Mouse (Mus musculus) myocyte (in vitro differentiated cells): Measurements from ENCODE around the gene Rab6a. TPM values are rescaled to one million over a fixed set of nuclear protein-coding genes. Genes with fewer than 3 reads are reported as not detected.

Experiments
- H3K27me3 ChIP-seq: one replicate; pipeline ENCODE4 v1.6.1; 2011; ENCODE audit not compliant: control insufficient read depth, insufficient read depth, insufficient read length
- H3K36me3 ChIP-seq: one replicate; pipeline ENCODE4 v1.6.1; 2011; ENCODE audit not compliant: control insufficient read depth, insufficient read depth
- H3K4me2 ChIP-seq: one replicate; pipeline ENCODE4 v1.6.1; 2011; ENCODE audit warnings: low read depth, control low read depth
- H3K4me3 ChIP-seq: one replicate; pipeline ENCODE4 v1.5.1; 2011; ENCODE audit warnings: mild to moderate bottlenecking, control low read depth, moderate library complexity
- H3K79me2 ChIP-seq: one replicate; pipeline ENCODE4 v1.6.1; 2011; ENCODE audit not compliant: control insufficient read depth, insufficient read depth
- H3ac ChIP-seq: one replicate; pipeline ENCODE4 v1.6.1; 2011; ENCODE audit not compliant: control insufficient read depth, insufficient read length
- CEBPB ChIP-seq: IDR thresholded peaks from 2 replicates; pipeline ENCODE4 v1.6.1; 2011; ENCODE audit warnings: mild to moderate bottlenecking, moderate library complexity; ENCODE audit not compliant: poor library complexity, insufficient read depth, severe bottlenecking
- E2F4 ChIP-seq: IDR thresholded peaks from one replicate; pipeline ENCODE4 v1.6.1; 2011; ENCODE audit warnings: mild to moderate bottlenecking, control low read depth, moderate library complexity; ENCODE audit not compliant: insufficient read depth
- MAX ChIP-seq: IDR thresholded peaks from one replicate; pipeline ENCODE4 v1.6.1; 2011; ENCODE audit warnings: low read depth, mild to moderate bottlenecking, control low read depth
- MYOD1 ChIP-seq, 3 experiments: IDR thresholded peaks; one replicate each; pipeline ENCODE4 v1.6.1; 2011; ENCODE audit warnings: control low read depth in 2 of 3, low read depth in 2 of 3, mild to moderate bottlenecking in 2 of 3, moderate library complexity in 1 of 3; ENCODE audit not compliant: insufficient read length in 2 of 3, control insufficient read depth in 1 of 3
- MYOG ChIP-seq, 3 experiments: IDR thresholded peaks; one replicate each; pipeline ENCODE4 v1.6.1; 2011; ENCODE audit warnings: control low read depth in 2 of 3, low read depth in 2 of 3, mild to moderate bottlenecking in 2 of 3; ENCODE audit not compliant: insufficient read length in 2 of 3, control insufficient read depth in 1 of 3, insufficient read depth in 1 of 3
- POLR2A ChIP-seq: IDR thresholded peaks from one replicate; pipeline ENCODE4 v1.6.1; 2011; ENCODE audit warnings: low read depth, mild to moderate bottlenecking, control low read depth, moderate library complexity; ENCODE audit not compliant: insufficient read length
- POLR2AphosphoS2 ChIP-seq: IDR thresholded peaks from one replicate; pipeline ENCODE4 v1.6.1; 2011; ENCODE audit warnings: low read depth, control low read depth; ENCODE audit not compliant: insufficient read length
- REST ChIP-seq: IDR thresholded peaks from one replicate; pipeline ENCODE4 v1.6.1; 2011; ENCODE audit warnings: mild to moderate bottlenecking, control low read depth, moderate library complexity; ENCODE audit not compliant: insufficient read depth, insufficient read length
- SRF ChIP-seq: IDR thresholded peaks from one replicate; pipeline ENCODE4 v1.6.1; 2011; ENCODE audit warnings: low read depth; ENCODE audit not compliant: control insufficient read depth, insufficient read length
- TCF12 ChIP-seq: IDR thresholded peaks from one replicate; pipeline ENCODE4 v1.6.1; 2011; ENCODE audit warnings: mild to moderate bottlenecking, control low read depth; ENCODE audit not compliant: poor library complexity, insufficient read depth, severe bottlenecking
- TCF3 ChIP-seq: IDR thresholded peaks from one replicate; pipeline ENCODE4 v1.6.1; 2011; ENCODE audit warnings: low read depth, control low read depth; ENCODE audit not compliant: insufficient read length
- USF1 ChIP-seq: IDR thresholded peaks from one replicate; pipeline ENCODE4 v1.6.1; 2011; ENCODE audit warnings: low read depth, mild to moderate bottlenecking, control low read depth, moderate library complexity
- polyA plus RNA-seq: library from polyadenylated mRNA; unstranded; fragments of >200 nt; fragmentation: generic; extraction: Trizol; gene quantifications from one replicate; pipeline ENCODE4 v1.2.1, GENCODE M21; 2012; ENCODE audit warnings: missing spikeins

The Rab6a gene
- polyA plus RNA-seq, 1 experiment = 48.5 TPM

GRCm38 (mm10) chr7:100684081-100684480, 76.9 kb downstream of the Rab6a start:
- Histone ChIP-seq H3ac (no peak overlapping the region), H3K4me3 (no peak overlapping the region), H3K27me3 (no peaks in the 10 kb centered on the region), H3K79me2 (no peaks in the 10 kb centered on the region), H3K4me2 (no peak overlapping the region), H3K36me3 (no peaks in the 10 kb centered on the region)
- TF ChIP-seq TCF12 (no peak), POLR2A (no peak), USF1 (no peak), POLR2AphosphoS2 (no peak), E2F4 (no peak), SRF (no peak), TCF3 (no peak)

GRCm38 (mm10) chr7:100684538-100684937, 77.3 kb downstream of the Rab6a start:
- Histone ChIP-seq H3K4me2 (no peak overlapping the region), H3K36me3 (no peaks in the 10 kb centered on the region), H3K4me3 (no peak overlapping the region), H3ac (no peak overlapping the region), H3K27me3 (no peaks in the 10 kb centered on the region), H3K79me2 (no peaks in the 10 kb centered on the region)
- TF ChIP-seq USF1 = no peak

- Histone ChIP-seq H3K4me2 (no peak overlapping the region), H3K36me3 (no peaks in the 10 kb centered on the region), H3K79me2 (no peaks in the 10 kb centered on the region), H3ac (no peak overlapping the region), H3K27me3 (no peaks in the 10 kb centered on the region), H3K4me3 (no peak overlapping the region)
- TF ChIP-seq POLR2A = no peak
- TF ChIP-seq USF1 = no peak
- no peak for TF ChIP-seq MYOG (IDR thresholded peaks at IDR 0.05; ENCODE audit: control insufficient read depth in 1 of 3, insufficient read depth in 1 of 3, insufficient read length in 2 of 3, low read depth in 2 of 3)
- no peak for TF ChIP-seq MYOD1 (IDR thresholded peaks at IDR 0.05; ENCODE audit: control insufficient read depth in 1 of 3, insufficient read length in 2 of 3, low read depth in 2 of 3)
- TF ChIP-seq CEBPB = no peak
- TF ChIP-seq SRF = no peak
- no peak for TF ChIP-seq E2F4
- no peak for TF ChIP-seq TCF12
- no peak for TF ChIP-seq TCF3
- TF ChIP-seq MAX = no peak
- no peak for TF ChIP-seq REST
- no peak for TF ChIP-seq POLR2AphosphoS2
Measured at GRCm38 (mm10) chr7:100685061-100686030, 78.1 kb downstream of the Rab6a start.

GRCm38 (mm10) chr7:100688471-100688870, 81.3 kb downstream of the Rab6a start:
- Histone ChIP-seq H3ac (no peak overlapping the region), H3K27me3 (no peaks in the 10 kb centered on the region), H3K4me3 (no peak overlapping the region), H3K4me2 (no peak overlapping the region), H3K79me2 (no peaks in the 10 kb centered on the region), H3K36me3 (no peaks in the 10 kb centered on the region)
- TF ChIP-seq CEBPB (no peak), E2F4 (no peak), TCF3 (no peak), MYOD1 (IDR thresholded peaks at IDR 0.05; ENCODE audit: control insufficient read depth in 1 of 3, insufficient read length in 2 of 3, low read depth in 2 of 3) (no peak), POLR2AphosphoS2 (no peak), MAX (no peak), USF1 (no peak), REST (no peak), MYOG (IDR thresholded peaks at IDR 0.05; ENCODE audit: control insufficient read depth in 1 of 3, insufficient read depth in 1 of 3, insufficient read length in 2 of 3, low read depth in 2 of 3) (no peak)

Other genes with a start within 250 kb of the Rab6a start
- gene C2cd3, start 235.2 kb upstream of the Rab6a start, polyA plus RNA-seq = 6.0 TPM
- gene Ppme1, start 235.1 kb upstream of the Rab6a start, polyA plus RNA-seq = 46.8 TPM
- gene Ucp3, start 134.4 kb upstream of the Rab6a start, polyA plus RNA-seq = 2.2 TPM
- 387 TPM for gene Ucp2, start 114.1 kb upstream of the Rab6a start, polyA plus RNA-seq
- gene Dnajb13, start 92.5 kb upstream of the Rab6a start, polyA plus RNA-seq = 0.46 TPM
- 15.5 TPM for gene Coa4, start 70.3 kb upstream of the Rab6a start, polyA plus RNA-seq
- gene Mrpl48, start 891 bp downstream of the Rab6a start, polyA plus RNA-seq = 34.4 TPM
- 1.9 TPM for gene Plekhb1, start 55.0 kb downstream of the Rab6a start, polyA plus RNA-seq
- gene Fam168a, start 99.2 kb downstream of the Rab6a start, polyA plus RNA-seq = 21.7 TPM